Mouse (Mus musculus) E14TG2a.4 (cell line): Measurements from ENCODE around the gene Supv3l1.
A peak's percentile ranks its signal among the peaks of the same experiment; 100 is the strongest.
"Not testable (repeated sequence)": the region's sequence is repeated elsewhere in the genome, so short reads cannot be mapped to it uniquely, and the experiment has no call there.

Source experiments
- H3K27me3 ChIP-seq: 2 replicates; pipeline ENCODE4 v1.6.1; 2014; ENCODE audit warnings: low read length, control low read depth; ENCODE audit not compliant: insufficient read depth
- H3K36me3 ChIP-seq: 2 replicates; pipeline ENCODE4 v1.6.1; 2014; ENCODE audit warnings: low read length, control low read depth; ENCODE audit not compliant: insufficient read depth
- H3K4me1 ChIP-seq: replicated peaks from 2 replicates; pipeline ENCODE4 v1.6.1; 2014; ENCODE audit warnings: low read depth, low read length, control low read depth
- H3K4me3 ChIP-seq: replicated peaks from 2 replicates; pipeline ENCODE4 v1.5.1; 2014; ENCODE audit warnings: mild to moderate bottlenecking, low read length
- H3K9me3 ChIP-seq: 2 replicates; pipeline ENCODE4 v1.6.1; 2014; ENCODE audit warnings: low read length, control low read depth
- CTCF ChIP-seq: conservative IDR thresholded peaks from 2 replicates; pipeline ENCODE4 v1.5.1; 2014; ENCODE audit warnings: low read length
- NANOG ChIP-seq: IDR thresholded peaks from 2 replicates; pipeline ENCODE4 v1.6.1; 2014; ENCODE audit warnings: borderline replicate concordance, low read length, mixed read lengths
- POU5F1 ChIP-seq: IDR thresholded peaks from 2 replicates; pipeline ENCODE4 v1.6.1; 2014; ENCODE audit warnings: low read length, borderline replicate concordance

Supv3l1 gene

DNA sequence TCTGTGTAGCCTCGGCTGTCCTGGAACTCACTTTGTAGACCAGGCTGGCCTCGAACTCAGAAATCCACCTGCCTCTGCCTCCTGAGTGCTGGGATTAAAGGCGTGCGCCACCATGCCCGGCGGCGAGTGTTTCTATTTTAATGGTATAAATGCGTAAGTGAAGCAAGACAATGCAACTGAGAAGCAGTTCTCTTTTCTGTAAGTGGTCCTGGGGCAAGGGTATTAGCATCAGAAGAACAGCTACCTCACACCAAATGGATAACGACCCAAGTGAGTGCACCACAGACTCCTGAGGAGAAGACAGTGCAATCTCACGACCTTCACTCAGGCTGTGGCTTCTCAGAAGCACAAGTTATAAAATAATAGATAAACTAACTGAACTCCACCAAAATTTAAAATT, 25.4 kb upstream of the Supv3l1 start:
- H3K27me3 ChIP-seq, result no peaks in the 10 kb centered on the region
- no peaks in the 10 kb centered on the region for H3K9me3 ChIP-seq
- H3K36me3 ChIP-seq, result peaks cover 23% of the 10 kb centered on the region
- H3K4me1 ChIP-seq, result peaks cover 42% of the 10 kb centered on the region
- no peak overlapping the region for H3K4me3 ChIP-seq
- TF ChIP-seq NANOG (peak; percentile 50; the same call in 1 of the 2 replicates), POU5F1 (no peak), CTCF (no peak)

DNA sequence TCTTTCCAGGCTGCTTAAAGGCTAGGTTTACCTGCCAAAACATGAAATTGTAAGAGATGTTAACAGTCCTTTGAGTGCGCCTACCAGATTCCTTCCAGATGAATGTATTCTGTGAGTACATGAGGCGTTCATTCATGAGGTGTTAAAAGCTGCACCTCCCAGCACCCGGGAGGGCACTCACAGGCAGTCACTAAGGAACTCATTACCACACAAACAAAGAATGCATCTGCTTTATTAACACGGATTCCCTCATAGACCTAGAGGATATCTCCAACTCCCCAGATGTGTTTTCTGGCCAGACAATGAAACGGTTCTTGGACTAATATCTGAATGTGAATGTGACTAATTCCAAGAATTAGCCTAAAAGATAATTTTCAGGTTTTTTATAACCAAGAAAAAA, 21.6 kb upstream of the Supv3l1 start:
- peaks cover 39% of the 10 kb centered on the region for H3K36me3 ChIP-seq

DNA sequence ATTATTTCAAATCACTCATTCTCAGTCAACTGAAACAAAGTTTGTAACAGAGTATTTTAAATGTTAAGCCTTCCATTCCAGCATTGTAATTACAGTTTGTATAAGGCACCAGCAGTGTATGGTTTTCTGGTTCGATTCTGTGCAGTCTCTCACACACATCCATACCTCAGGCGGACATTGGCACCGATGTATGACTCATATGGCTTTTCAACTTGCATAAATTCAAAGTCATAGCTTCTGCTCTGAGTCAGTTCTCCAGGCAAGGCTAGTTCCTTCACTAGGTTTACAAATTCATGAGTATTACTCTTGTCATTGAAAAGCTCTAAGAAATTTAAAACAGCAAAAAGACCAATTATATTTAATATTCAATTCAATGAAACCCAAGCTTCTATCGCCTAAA, 20.2 kb upstream of the Supv3l1 start:
- peaks cover 4% of the 10 kb centered on the region for H3K4me1 ChIP-seq
- H3K9me3 ChIP-seq, result no peaks in the 10 kb centered on the region
- TF ChIP-seq CTCF (no peak), NANOG (no peak)
- no peaks in the 10 kb centered on the region for H3K27me3 ChIP-seq
- peaks cover 46% of the 10 kb centered on the region for H3K36me3 ChIP-seq
- H3K4me3 ChIP-seq, result no peak overlapping the region

More for the DNA sequence above, 21.6 kb upstream of the Supv3l1 start:
- TF ChIP-seq NANOG (no peak), CTCF (no peak), POU5F1 (no peak)
- no peak overlapping the region for H3K4me3 ChIP-seq
- H3K4me1 ChIP-seq, result peaks cover 16% of the 10 kb centered on the region
- no peaks in the 10 kb centered on the region for H3K9me3 ChIP-seq
- no peaks in the 10 kb centered on the region for H3K27me3 ChIP-seq

DNA sequence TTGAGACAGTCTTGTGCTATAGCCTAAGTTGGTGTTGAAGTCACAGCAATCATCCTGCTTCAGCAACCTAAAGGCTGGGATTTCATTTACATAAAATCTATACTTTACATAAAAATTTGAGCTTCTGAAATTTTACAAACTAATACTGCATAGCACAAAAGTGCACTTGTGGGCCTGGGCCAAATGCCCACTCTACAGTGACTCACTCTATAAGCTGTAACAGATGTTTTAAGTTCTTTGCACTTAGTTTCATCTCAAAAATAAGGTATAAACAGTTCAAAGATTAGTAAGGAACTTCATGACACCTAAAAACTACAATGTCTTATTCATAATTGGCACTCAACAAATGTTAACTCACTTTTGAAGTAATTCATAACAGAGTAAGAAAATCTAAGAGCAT, 11.8 kb upstream of the Supv3l1 start:
- Histone ChIP-seq H3K4me1 (no peaks in the 10 kb centered on the region), H3K27me3 (no peaks in the 10 kb centered on the region), H3K9me3 (no peaks in the 10 kb centered on the region), H3K4me3 (no peak overlapping the region), H3K36me3 (peaks cover 76% of the 10 kb centered on the region)
- no peak for TF ChIP-seq NANOG
- no peak for TF ChIP-seq POU5F1
- TF ChIP-seq CTCF, result no peak

DNA sequence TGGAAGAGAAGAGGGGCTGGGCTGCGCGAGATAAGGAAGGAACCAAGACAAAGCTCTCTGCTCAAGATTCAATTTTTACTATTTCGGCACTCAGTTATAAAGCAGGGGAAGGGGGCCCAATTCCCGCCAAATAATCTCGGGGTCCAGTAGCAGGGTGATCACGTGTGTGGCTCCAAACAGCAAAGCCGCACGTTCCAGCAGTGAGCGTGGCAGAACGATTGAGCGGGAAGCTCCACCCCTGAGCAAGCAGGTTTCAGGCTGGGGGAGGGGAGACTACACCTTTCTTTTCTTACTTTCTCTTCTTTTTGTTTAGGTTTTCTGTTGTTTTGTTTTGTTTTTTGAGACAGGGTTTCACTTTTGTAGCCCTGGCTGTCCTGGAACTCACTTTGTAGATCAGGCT, 2.5 kb upstream of the Supv3l1 start:
- not testable (repeated sequence) for H3K27me3 ChIP-seq, H3K4me3 ChIP-seq, H3K9me3 ChIP-seq
- peaks cover 41% of the 10 kb centered on the region for H3K36me3 ChIP-seq
- peaks cover 45% of the 10 kb centered on the region for H3K4me1 ChIP-seq

DNA sequence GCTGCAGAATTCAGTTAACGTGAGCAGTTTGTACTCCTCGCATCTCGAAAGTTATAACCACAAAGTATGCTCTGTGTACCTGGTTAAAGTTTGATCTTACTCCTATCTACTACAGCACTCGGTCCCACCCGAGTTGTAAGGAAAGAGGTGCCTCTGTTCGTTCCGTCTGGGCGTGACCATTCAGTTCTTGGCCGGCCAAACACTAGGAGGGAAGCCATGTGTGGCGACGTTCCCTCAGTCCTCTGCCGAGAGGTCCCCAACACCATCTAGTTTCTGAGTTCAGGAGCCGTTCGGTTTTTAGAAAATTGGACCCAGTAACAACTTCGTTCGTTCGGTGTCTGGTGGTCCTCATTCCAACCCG, 722 bp upstream of the Supv3l1 start:
- no peak for TF ChIP-seq NANOG
- no peak for TF ChIP-seq POU5F1
- Histone ChIP-seq H3K36me3 (peaks cover 41% of the 10 kb centered on the region), H3K4me1 (peaks cover 48% of the 10 kb centered on the region), H3K27me3 (no peaks in the 10 kb centered on the region), H3K4me3 (peak overlapping the region; percentile 99), H3K9me3 (no peaks in the 10 kb centered on the region)

DNA sequence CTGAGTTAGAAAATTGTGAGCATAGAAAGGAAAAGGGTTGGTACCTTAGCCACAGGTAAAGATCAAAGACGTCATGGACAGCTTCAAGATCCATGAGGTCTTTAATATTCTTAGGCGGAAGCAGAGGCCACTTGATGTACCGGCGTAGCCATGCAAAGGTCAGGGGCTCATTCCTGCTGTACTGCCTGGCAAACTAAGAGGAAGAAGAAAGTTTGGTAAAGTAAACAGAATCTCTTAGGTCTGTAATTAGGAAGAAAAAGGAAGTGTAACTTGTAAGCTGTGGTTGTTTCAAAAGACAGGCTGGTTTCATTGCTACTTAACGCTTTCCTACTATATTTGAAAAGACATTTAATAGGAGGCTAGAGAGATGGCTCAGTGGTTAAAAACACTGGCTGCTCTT, 19.1 kb downstream of the Supv3l1 start:
- Histone ChIP-seq H3K4me1 (peaks cover 28% of the 10 kb centered on the region), H3K27me3 (no peaks in the 10 kb centered on the region), H3K9me3 (no peaks in the 10 kb centered on the region), H3K4me3 (no peak overlapping the region), H3K36me3 (peaks cover 77% of the 10 kb centered on the region)
- TF ChIP-seq CTCF (no peak), POU5F1 (no peak), NANOG (no peak)

DNA sequence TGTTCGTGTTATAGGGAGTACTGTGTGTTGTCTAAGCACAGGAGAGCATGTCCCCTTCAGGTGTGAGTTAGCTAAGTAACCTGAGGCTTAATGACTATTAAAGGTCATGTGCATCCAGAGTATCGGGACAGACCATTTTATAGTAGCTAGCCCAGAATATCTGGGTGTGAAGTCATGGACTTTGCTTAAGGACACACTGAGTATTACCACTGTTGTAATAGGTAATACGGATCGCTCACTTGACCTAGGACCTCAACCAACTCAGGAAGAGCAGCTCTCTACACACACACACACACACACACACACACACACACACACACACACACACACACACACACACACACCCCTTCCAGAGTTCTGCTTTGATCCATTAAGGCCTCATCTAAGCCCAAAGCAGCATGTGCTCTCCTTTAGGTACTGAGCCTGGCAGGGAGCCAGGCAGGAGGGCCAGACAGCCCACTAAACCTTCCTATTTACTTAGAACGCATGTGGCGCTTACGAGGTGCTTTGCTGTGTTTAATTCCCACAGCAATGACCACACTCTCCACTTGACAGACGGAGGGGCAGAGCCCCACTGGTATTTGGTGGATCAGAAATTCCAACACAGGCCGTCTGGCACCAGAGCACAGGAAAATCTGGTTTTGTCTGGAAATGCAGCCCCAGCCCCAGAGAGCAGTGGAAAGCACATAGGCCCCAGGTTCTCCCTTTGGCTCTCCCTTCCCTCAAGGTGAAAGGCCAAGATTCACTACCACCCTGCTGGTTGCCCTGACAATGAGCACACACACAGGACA, 24.3 kb downstream of the Supv3l1 start:
- Histone ChIP-seq H3K36me3 (peaks cover 26% of the 10 kb centered on the region), H3K4me3 (no peak overlapping the region), H3K9me3 (no peaks in the 10 kb centered on the region), H3K4me1 (peaks cover 32% of the 10 kb centered on the region), H3K27me3 (peaks cover 10% of the 10 kb centered on the region; the same call in 1 of the 2 replicates)
- no peak for TF ChIP-seq CTCF
- no peak for TF ChIP-seq NANOG
- no peak for TF ChIP-seq POU5F1

DNA sequence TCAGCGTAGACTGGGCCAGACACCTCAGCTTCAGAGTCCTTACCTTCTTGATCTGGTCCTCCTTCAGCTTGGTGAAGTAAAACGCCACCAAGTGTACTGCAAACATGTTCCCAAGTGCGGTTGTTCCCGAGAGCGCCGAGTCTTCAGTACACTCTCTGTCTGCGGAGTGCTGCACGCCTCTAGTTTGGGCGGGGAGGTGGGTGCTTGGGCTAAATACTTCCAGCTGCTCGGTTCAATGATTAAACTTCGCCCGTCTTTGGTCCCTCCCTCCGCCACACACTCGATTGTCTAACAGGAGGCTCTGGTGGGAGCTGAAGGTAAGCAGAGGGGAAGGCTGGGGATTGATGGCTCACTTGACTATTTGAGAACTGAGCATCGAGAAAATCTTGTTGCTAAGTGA, 27.3 kb downstream of the Supv3l1 start, which contains the start of gene Hkdc1:
Gene Hkdc1 (minus strand): TSS at position 237 of the 400 bp plus-strand sequence.
- TF ChIP-seq CTCF (no peak), POU5F1 (no peak), NANOG (no peak)
- H3K9me3 ChIP-seq, result no peaks in the 10 kb centered on the region
- H3K4me1 ChIP-seq, result peaks cover 7% of the 10 kb centered on the region
- peak within 1 kb of the TSS; percentile 13; the same call in 1 of the 2 replicates for H3K4me3 ChIP-seq
- H3K36me3 ChIP-seq, result no peaks in the 10 kb centered on the region
- peaks cover 16% of the 10 kb centered on the region; the same call in 1 of the 2 replicates for H3K27me3 ChIP-seq
